Mouse (Mus musculus) C2C12 (cell line): ENCODE data around the gene Acly. TPM values are rescaled to one million over a fixed set of nuclear protein-coding genes. Genes with fewer than 3 reads are reported as not detected.

Experiments
- H3K27me3 ChIP-seq: one replicate; pipeline ENCODE4 v1.6.1; 2011; ENCODE audit not compliant: control insufficient read depth, insufficient read depth, insufficient read length
- H3K36me3 ChIP-seq: one replicate; pipeline ENCODE4 v1.6.1; 2011; ENCODE audit not compliant: control insufficient read depth, insufficient read depth
- H3K4me3 ChIP-seq: one replicate; pipeline ENCODE4 v1.5.1; 2011; ENCODE audit warnings: mild to moderate bottlenecking, control low read depth; ENCODE audit not compliant: poor library complexity, insufficient read depth, severe bottlenecking
- H3K79me2 ChIP-seq: one replicate; pipeline ENCODE4 v1.6.1; 2011; ENCODE audit not compliant: control insufficient read depth, insufficient read depth
- H3K79me3 ChIP-seq: one replicate; pipeline ENCODE4 v1.6.1; 2011; ENCODE audit warnings: low read depth, control low read depth
- H3ac ChIP-seq: one replicate; pipeline ENCODE3; 2011; ENCODE audit warnings: low read depth; ENCODE audit not compliant: control insufficient read depth, insufficient read length
- CEBPB ChIP-seq: IDR thresholded peaks from one replicate; pipeline ENCODE4 v1.6.1; 2011; ENCODE audit warnings: low read depth, mild to moderate bottlenecking, control low read depth, moderate library complexity
- FOSL1 ChIP-seq: IDR thresholded peaks from one replicate; pipeline ENCODE4 v1.8.0; 2011; ENCODE audit warnings: mild to moderate bottlenecking, low read length; ENCODE audit not compliant: poor library complexity, insufficient read depth, severe bottlenecking
- MAX ChIP-seq: IDR thresholded peaks from one replicate; pipeline ENCODE4 v1.6.1; 2011; ENCODE audit warnings: mild to moderate bottlenecking, control low read depth
- MYOD1 ChIP-seq: IDR thresholded peaks from one replicate; pipeline ENCODE4 v1.6.1; 2011; ENCODE audit warnings: low read depth; ENCODE audit not compliant: control insufficient read depth, insufficient read length
- MYOG ChIP-seq: IDR thresholded peaks from one replicate; pipeline ENCODE4 v1.6.1; 2011; ENCODE audit not compliant: control insufficient read depth, insufficient read length; ENCODE audit errors: extremely low read depth
- USF1 ChIP-seq: IDR thresholded peaks from one replicate; pipeline ENCODE4 v1.6.1; 2011; ENCODE audit warnings: low read depth, mild to moderate bottlenecking, control low read depth, moderate library complexity
- microRNA-seq: library from miRNA; unstranded; fragments of <30 nt; microRNA quantifications from one replicate; pipeline ENCODE4, GENCODE M21; 2019; ENCODE audit warnings: borderline microRNAs expressed
- polyA plus RNA-seq: library from polyadenylated mRNA; unstranded; fragments of >200 nt; fragmentation: generic; extraction: Trizol; gene quantifications from one replicate; pipeline ENCODE4 v1.2.1, GENCODE M21; 2012; ENCODE audit warnings: missing spikeins

Acly gene
- polyA plus RNA-seq, 1 experiment: 86.6 TPM

DNA sequence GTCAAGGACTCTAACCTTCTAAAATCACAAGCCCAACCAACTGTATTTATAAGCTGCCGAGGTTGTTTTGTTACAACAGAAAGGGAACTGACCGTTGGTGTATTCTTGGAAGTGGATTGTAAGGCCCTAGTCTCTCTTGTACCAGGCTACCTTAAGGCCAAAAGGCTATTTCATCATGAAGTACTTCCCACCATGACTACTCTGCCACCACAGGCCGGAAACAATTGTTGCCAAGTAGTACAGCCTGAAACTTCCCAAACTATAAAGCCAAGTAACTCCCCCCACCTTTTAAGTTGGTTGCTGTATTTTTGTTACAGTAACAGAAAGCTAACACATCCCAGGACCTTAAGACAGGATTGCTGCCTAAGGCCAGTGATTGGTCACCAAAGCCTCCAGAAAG, 101.0 kb downstream of the Acly start:
- TF ChIP-seq USF1 (no peak), MYOG (no peak), CEBPB (no peak), MAX (no peak), MYOD1 (no peak), FOSL1 (no peak)
- Histone ChIP-seq H3K4me3 (no peak overlapping the region), H3K79me3 (no peaks in the 10 kb centered on the region), H3K27me3 (no peaks in the 10 kb centered on the region), H3K79me2 (no peaks in the 10 kb centered on the region), H3ac (no peak overlapping the region), H3K36me3 (peaks cover 56% of the 10 kb centered on the region)

Small RNAs within 50 kb of the gene (microRNA-seq; reads per million reads assigned to microRNA genes)
- not detected for gene Gm27374
- 0.40 reads per million, percentile 3 among the genes with 10 or more reads in this experiment for gene Mir7116

Other genes starting within 250 kb of the Acly start
- 1,136 TPM for gene Eif1, start 208.1 kb downstream of the Acly start, polyA plus RNA-seq
- not detected for gene Gast, start 193.6 kb downstream of the Acly start, polyA plus RNA-seq
- 1.9 TPM for gene Hap1, start 171.9 kb downstream of the Acly start, polyA plus RNA-seq
- 127 TPM for gene Jup, start 130.2 kb downstream of the Acly start, polyA plus RNA-seq
- gene P3h4, start 113.2 kb downstream of the Acly start, polyA plus RNA-seq: 185 TPM
- gene Fkbp10, start 112.3 kb downstream of the Acly start, polyA plus RNA-seq: 250 TPM
- 83.4 TPM for gene Nt5c3b, start 86.2 kb downstream of the Acly start, polyA plus RNA-seq
- gene Klhl10, start 86.1 kb downstream of the Acly start, polyA plus RNA-seq: 0.12 TPM
- gene Klhl11, start 55.3 kb downstream of the Acly start, polyA plus RNA-seq: 4.4 TPM
- 0.06 TPM for gene Ttc25, start 17.6 kb upstream of the Acly start, polyA plus RNA-seq
- 10.2 TPM for gene Cnp, start 46.9 kb upstream of the Acly start, polyA plus RNA-seq
- 36.1 TPM for gene Nkiras2, start 91.2 kb upstream of the Acly start, polyA plus RNA-seq
- 89.7 TPM for gene Dnajc7, start 92.2 kb upstream of the Acly start, polyA plus RNA-seq
- gene Zfp385c, start 164.5 kb upstream of the Acly start, polyA plus RNA-seq: not detected
- gene Dhx58, start 176.3 kb upstream of the Acly start, polyA plus RNA-seq: 0.64 TPM
- gene Kat2a, start 184.5 kb upstream of the Acly start, polyA plus RNA-seq: 50.3 TPM
- gene Hspb9, start 185.8 kb upstream of the Acly start, polyA plus RNA-seq: 0.68 TPM
- gene Rab5c, start 210.2 kb upstream of the Acly start, polyA plus RNA-seq: 136 TPM
- gene Kcnh4, start 231.9 kb upstream of the Acly start, polyA plus RNA-seq: not detected
- not detected for gene Hcrt, start 234.9 kb upstream of the Acly start, polyA plus RNA-seq
- gene Ghdc, start 243.0 kb upstream of the Acly start, polyA plus RNA-seq: 5.5 TPM